Mouse (Mus musculus) gastrocnemius, postnatal 25 days (tissue): Measurements from ENCODE around the gene Slco2a1. TPM values are rescaled to one million over a fixed set of nuclear protein-coding genes. Genes with fewer than 3 reads are reported as not detected.
"Not testable (repeated sequence)": the region's sequence is repeated elsewhere in the genome, so short reads cannot be mapped to it uniquely, and the experiment has no call there.

Experiments
- DNase-seq: peaks from one replicate; pipeline ENCODE4 v3.0.0; 2022
- total RNA-seq, 2 experiments: library from RNA; stranded (reverse); gene quantifications; 1 replicate in 1 of 2; 2 replicates in 1 of 2; pipeline ENCODE4 v1.2.3; 2021

Gene Slco2a1
- total RNA-seq, 2 experiments from 2014 or later: 0.77 to 0.80 TPM

GRCm38 (mm10) chr9:103086736-103087135, 98.2 kb downstream of the Slco2a1 start:
- DNase-seq: no peak

GRCm38 (mm10) chr9:103087301-103087700, 98.8 kb downstream of the Slco2a1 start:
- DNase-seq: no peak

GRCm38 (mm10) chr9:103088661-103089060, 100.1 kb downstream of the Slco2a1 start:
- DNase-seq: no peak

GRCm38 (mm10) chr9:103090116-103090875, 101.8 kb downstream of the Slco2a1 start:
- DNase-seq: peak; percentile 29

GRCm38 (mm10) chr9:103091039-103091883, 102.7 kb downstream of the Slco2a1 start:
- DNase-seq: no peak

GRCm38 (mm10) chr9:103092248-103092647, 103.7 kb downstream of the Slco2a1 start:
- peak; percentile 68 for DNase-seq

GRCm38 (mm10) chr9:103093681-103094080, 105.2 kb downstream of the Slco2a1 start:
- no peak for DNase-seq

GRCm38 (mm10) chr9:103108341-103108798, 119.9 kb downstream of the Slco2a1 start:
- DNase-seq: not testable (repeated sequence)

GRCm38 (mm10) chr9:103108943-103109670, 120.6 kb downstream of the Slco2a1 start:
- DNase-seq: no peak

- no peak for DNase-seq
Observed at GRCm38 (mm10) chr9:103109911-103110310, 121.4 kb downstream of the Slco2a1 start.

GRCm38 (mm10) chr9:103110727-103111501, 122.4 kb downstream of the Slco2a1 start:
- DNase-seq: no peak

GRCm38 (mm10) chr9:103111621-103112470, 123.3 kb downstream of the Slco2a1 start, which contains the start of gene Rab6b:
Gene Rab6b, plus strand, starts transcription at chr9:103111787.
- DNase-seq: peak; percentile 26

GRCm38 (mm10) chr9:103112471-103113271, 124.2 kb downstream of the Slco2a1 start:
- no peak for DNase-seq

GRCm38 (mm10) chr9:103113351-103113750, 124.8 kb downstream of the Slco2a1 start:
- DNase-seq: no peak

GRCm38 (mm10) chr9:103114326-103114725, 125.8 kb downstream of the Slco2a1 start:
- no peak for DNase-seq

- DNase-seq: no peak
Observed at GRCm38 (mm10) chr9:103114901-103115300, 126.4 kb downstream of the Slco2a1 start.

GRCm38 (mm10) chr9:103116941-103117340, 128.4 kb downstream of the Slco2a1 start:
- DNase-seq: no peak

- no peak for DNase-seq
Observed at GRCm38 (mm10) chr9:103117495-103117894, 129.0 kb downstream of the Slco2a1 start.

GRCm38 (mm10) chr9:103117951-103118350, 129.4 kb downstream of the Slco2a1 start:
- no peak for DNase-seq
